Comparison of ENCODE assay signal across 12 mouse cellular contexts in genomic region chr8:87752710-87753109, GRCm38 (mm10).
DNase-seq lines count a peak whose midpoint lies in the region; ATAC-seq lines count a peak whose summit lies in the region.
"Had no signal": no experiment of that assay in that cellular context is flagged by ENCODE, and none has a peak within 500 bp of the region (broad histone marks: within the 10 kb centered on the region; RNA-seq: fewer than 3 reads in every experiment).

No protein-coding gene starts in this region.

- 83% methylated on average over 13 of the region's 13 CpGs for WGBS in forebrain, embryonic 13.5 days
- 85% methylated on average over 13 of the region's 13 CpGs for WGBS in forebrain, embryonic 16.5 days
- 60% methylated on average over 13 of the region's 13 CpGs for WGBS in hindbrain, embryonic 12.5 days

- peak; percentile 88 for DNase-seq in Muller cell, postnatal 12 days (ENCODE audit: inconsistent ontology term)
- peak; percentile 42 to 83 for DNase-seq in lung, postnatal 4 days
- DNase-seq in adipocyte (ENCODE audit: low spot score): no peak
- no peak for DNase-seq in layer of hippocampus, postnatal 14 days (ENCODE audit: low spot score in 2 of 2)
- DNase-seq in urinary bladder, adult 18-20 months (ENCODE audit: low spot score in 2 of 2): no peak
- DNase-seq: B cell, adult 2 months; cerebellum, adult 9-10 months; liver, postnatal 0 days had no signal

- H3K4me3 ChIP-seq in forebrain, embryonic 13.5 days: no peak overlapping the region
- no peak overlapping the region for H3K4me3 ChIP-seq in forebrain, embryonic 16.5 days (replicated peaks; ENCODE audit: low read length)
- no peak overlapping the region for H3K4me3 ChIP-seq in hindbrain, embryonic 12.5 days
- H3K4me3 ChIP-seq: stomach, embryonic 15.5 days had no signal

- H3K9ac ChIP-seq in forebrain, embryonic 13.5 days: no peak overlapping the region
- no peak overlapping the region for H3K9ac ChIP-seq in forebrain, embryonic 16.5 days (replicated peaks; ENCODE audit: low read depth, low read length)
- H3K9ac ChIP-seq in hindbrain, embryonic 12.5 days: no peak overlapping the region
- H3K9ac ChIP-seq: liver, postnatal 0 days; stomach, embryonic 15.5 days had no signal

- ATAC-seq in forebrain, embryonic 13.5 days: peak; percentile 41; the same call in 1 of the 2 replicates
- ATAC-seq in forebrain, embryonic 16.5 days: no peak
- ATAC-seq in hindbrain, embryonic 12.5 days (ENCODE audit: low FRiP score): peak; percentile 65
- ATAC-seq: liver, postnatal 0 days had no signal

- peaks cover 24% of the 10 kb centered on the region for H3K4me1 ChIP-seq in forebrain, embryonic 13.5 days
- peaks cover 15% of the 10 kb centered on the region for H3K4me1 ChIP-seq in forebrain, embryonic 16.5 days (replicated peaks; ENCODE audit: control insufficient read depth, insufficient read depth, low read length)
- H3K4me1 ChIP-seq in hindbrain, embryonic 12.5 days: peaks cover 40% of the 10 kb centered on the region

- H3K9me3 ChIP-seq in forebrain, embryonic 13.5 days (replicated peaks): no peaks in the 10 kb centered on the region
- H3K9me3 ChIP-seq in forebrain, embryonic 16.5 days (ENCODE audit: control insufficient read depth, low read length): no peaks in the 10 kb centered on the region
- no peaks in the 10 kb centered on the region for H3K9me3 ChIP-seq in hindbrain, embryonic 12.5 days (replicated peaks)
- H3K9me3 ChIP-seq: stomach, embryonic 15.5 days had no signal

- no peak overlapping the region for H3K4me2 ChIP-seq in forebrain, embryonic 13.5 days
- H3K4me2 ChIP-seq in forebrain, embryonic 16.5 days (ENCODE audit: low read length): no peak overlapping the region
- no peak overlapping the region for H3K4me2 ChIP-seq in hindbrain, embryonic 12.5 days (replicated peaks)
- H3K4me2 ChIP-seq: stomach, embryonic 15.5 days had no signal

- H3K36me3 ChIP-seq in forebrain, embryonic 13.5 days (ENCODE audit: poor library complexity, severe bottlenecking): no peaks in the 10 kb centered on the region
- H3K36me3 ChIP-seq in forebrain, embryonic 16.5 days (ENCODE audit: control insufficient read depth, insufficient read depth): no peaks in the 10 kb centered on the region
- no peaks in the 10 kb centered on the region for H3K36me3 ChIP-seq in hindbrain, embryonic 12.5 days
- H3K36me3 ChIP-seq: stomach, embryonic 15.5 days had no signal

- no peaks in the 10 kb centered on the region for H3K27me3 ChIP-seq in forebrain, embryonic 13.5 days
- no peaks in the 10 kb centered on the region for H3K27me3 ChIP-seq in forebrain, embryonic 16.5 days (replicated peaks; ENCODE audit: control insufficient read depth, insufficient read depth, low read length)
- no peaks in the 10 kb centered on the region for H3K27me3 ChIP-seq in hindbrain, embryonic 12.5 days
- H3K27me3 ChIP-seq: stomach, embryonic 15.5 days had no signal

- H3K27ac ChIP-seq in forebrain, embryonic 13.5 days: no peak overlapping the region
- H3K27ac ChIP-seq in forebrain, embryonic 16.5 days (ENCODE audit: low read length): no peak overlapping the region
- peak overlapping the region; percentile 76 for H3K27ac ChIP-seq in hindbrain, embryonic 12.5 days
- H3K27ac ChIP-seq: stomach, embryonic 15.5 days had no signal

Comparison
In these comparisons a context has a peak if more than half of its experiments do, and no peak if none do; other contexts are left out.
1. DNase-seq: peak in Muller cell, postnatal 12 days (single experiment) and lung, postnatal 4 days (2 of 2); none in adipocyte (single experiment), layer of hippocampus, postnatal 14 days (0 of 2) and urinary bladder, adult 18-20 months (0 of 2).